ENCODE assay signal across 16 mouse cellular contexts in the genomic region with DNA sequence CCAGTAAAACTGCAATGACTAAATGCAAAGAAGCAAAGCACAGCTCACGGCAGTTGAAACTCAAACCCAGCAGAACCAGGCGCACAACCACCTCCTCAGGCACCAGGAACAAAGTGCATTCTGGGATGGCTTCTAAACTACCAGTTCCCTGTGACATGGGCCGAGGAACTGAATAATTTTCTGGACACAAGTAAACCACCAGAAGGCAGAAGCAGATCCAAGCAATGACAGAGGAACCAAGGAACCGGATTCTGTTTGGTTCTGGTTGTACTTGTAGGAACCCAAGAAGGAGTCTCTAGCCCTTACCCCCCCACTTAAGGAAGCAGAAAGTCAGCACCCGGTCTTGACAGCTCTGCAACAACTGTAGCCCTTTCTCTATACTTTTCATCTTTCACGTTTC.
"Had no signal": no experiment of that assay in that cellular context is flagged by ENCODE, and none has a peak within 500 bp of the region (broad histone marks: within the 10 kb centered on the region; RNA-seq: fewer than 3 reads in every experiment).

No protein-coding gene starts in this region.

- H3K27me3 ChIP-seq: limb, embryonic 12.5 days; liver, embryonic 13.5 days; lung, embryonic 15.5 days; megakaryocyte, embryonic 14.5 days; midbrain, embryonic 15.5 days; neural tube, embryonic 13.5 days had no signal

- H3K4me3 ChIP-seq: limb, embryonic 12.5 days; liver, embryonic 13.5 days; lung, embryonic 15.5 days; megakaryocyte, embryonic 14.5 days; midbrain, embryonic 15.5 days; neural tube, embryonic 13.5 days had no signal

- H3K27ac ChIP-seq: limb, embryonic 12.5 days; liver, embryonic 13.5 days; lung, embryonic 15.5 days; macrophage; midbrain, embryonic 15.5 days; neural tube, embryonic 13.5 days; stomach, postnatal 0 days had no signal

- DNase-seq: kidney, adult 11 months; kidney, postnatal 25 days; liver; liver, embryonic 13.5 days; liver, postnatal 0 days; lung, postnatal 14 days; right cerebral cortex, adult 18-20 months; thymus, postnatal 4 days had no signal

- H3K9ac ChIP-seq: limb, embryonic 12.5 days; liver, embryonic 13.5 days; liver, postnatal 0 days; lung, embryonic 15.5 days; midbrain, embryonic 15.5 days had no signal

- ATAC-seq: liver, postnatal 0 days; midbrain, embryonic 15.5 days had no signal

- H3K9me3 ChIP-seq: limb, embryonic 12.5 days; liver, embryonic 13.5 days; lung, embryonic 15.5 days; megakaryocyte, embryonic 14.5 days; midbrain, embryonic 15.5 days; neural tube, embryonic 13.5 days had no signal

- H3K4me2 ChIP-seq: limb, embryonic 12.5 days; liver, embryonic 13.5 days; lung, embryonic 15.5 days; midbrain, embryonic 11.5 days; midbrain, embryonic 15.5 days; neural tube, embryonic 13.5 days had no signal
